Mouse (Mus musculus) kidney, adult 2 months (tissue): ENCODE measurements around the gene Gm45521.

Experiments
- CTCF ChIP-seq: fragments of 200-500 bp; conservative IDR thresholded peaks from 2 replicates; pipeline ENCODE4 v1.5.1; 2011; ENCODE audit warnings: low read depth, mild to moderate bottlenecking, control low read depth, low read length, moderate library complexity, mixed read lengths; ENCODE audit not compliant: insufficient read depth, insufficient read length
- POLR2A ChIP-seq: fragments of 200-500 bp; IDR thresholded peaks from one replicate; pipeline ENCODE4 v1.6.1; 2011; ENCODE audit warnings: low read depth, low read length, control low read depth

DNA sequence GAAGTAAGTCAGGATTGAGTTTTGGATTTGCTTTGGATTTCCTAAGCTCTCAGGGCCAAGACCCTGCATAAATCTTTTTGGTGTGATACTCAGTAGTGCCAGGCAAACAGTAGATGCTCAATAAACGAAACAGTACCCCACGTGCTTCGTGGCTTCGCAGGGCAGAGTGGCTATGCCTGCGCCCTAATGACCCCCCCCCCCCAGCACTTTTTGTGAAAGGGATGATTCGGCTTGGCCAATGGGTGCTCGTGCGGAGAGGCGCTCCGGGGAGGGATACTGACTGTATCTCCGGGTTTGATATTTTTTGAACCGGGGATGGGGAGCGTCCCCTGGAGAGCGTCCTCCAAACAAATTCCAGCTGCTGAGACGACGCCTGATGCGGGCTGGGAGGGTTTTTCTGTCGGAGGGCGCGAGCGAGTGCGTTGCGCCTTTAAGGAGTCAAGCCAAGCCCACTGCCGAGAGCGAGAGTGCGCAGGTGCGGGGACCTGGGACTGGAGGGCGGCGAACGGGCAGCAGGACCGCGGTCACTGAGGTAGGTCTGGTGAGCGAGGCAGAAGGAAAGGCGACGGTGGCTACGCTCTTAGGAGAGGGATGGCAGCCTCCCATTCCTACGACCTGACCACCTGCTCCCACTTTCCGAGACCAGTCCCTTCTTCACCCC lies 45.5 kb downstream of the Gm45521 start, which contains the start of gene Abhd6:
- TF ChIP-seq POLR2A (peak; percentile 68), CTCF (no peak)
